Mouse (Mus musculus) liver, embryonic 15.5 days (tissue): ENCODE data around the gene Cnnm2. TPM values are rescaled to one million over a fixed set of nuclear protein-coding genes. Genes with fewer than 3 reads are reported as not detected.

Experiments used
- ATAC-seq: fragments of 200-750 bp; cut with Nextera tagmentation; 2 replicates; pipeline ENCODE4 v1.8.0; 2017; ENCODE audit warnings: moderate number of reproducible peaks, mild to moderate bottlenecking, moderate library complexity; ENCODE audit not compliant: insufficient read depth
- H3K27ac ChIP-seq: fragments of 300-500 bp; sonication (generic); replicated peaks from 2 replicates; pipeline ENCODE4 v1.5.1; 2015; ENCODE audit warnings: mild to moderate bottlenecking, inconsistent platforms
- H3K27me3 ChIP-seq: fragments of 300-500 bp; sonication (generic); 2 replicates; pipeline ENCODE4 v1.6.1; 2015; ENCODE audit warnings: mild to moderate bottlenecking, inconsistent platforms
- H3K36me3 ChIP-seq: fragments of 300-500 bp; sonication (generic); replicated peaks from 2 replicates; pipeline ENCODE4 v1.6.1; 2015; ENCODE audit warnings: moderate library complexity, mild to moderate bottlenecking, inconsistent platforms
- H3K4me1 ChIP-seq: fragments of 300-500 bp; sonication (generic); replicated peaks from 2 replicates; pipeline ENCODE4 v1.6.1; 2015; ENCODE audit warnings: inconsistent platforms
- H3K4me2 ChIP-seq: fragments of 300-500 bp; sonication (generic); 2 replicates; pipeline ENCODE4 v1.6.1; 2015; ENCODE audit warnings: moderate library complexity, mild to moderate bottlenecking, inconsistent platforms
- H3K4me3 ChIP-seq: fragments of 300-500 bp; sonication (generic); replicated peaks from 2 replicates; pipeline ENCODE4 v1.5.1; 2015; ENCODE audit warnings: mild to moderate bottlenecking, inconsistent platforms
- H3K9ac ChIP-seq: fragments of 300-500 bp; sonication (generic); 2 replicates; pipeline ENCODE4 v1.6.1; 2015; ENCODE audit warnings: moderate library complexity, mild to moderate bottlenecking, inconsistent platforms
- H3K9me3 ChIP-seq: fragments of 300-500 bp; sonication (generic); replicated peaks from 2 replicates; pipeline ENCODE4 v1.6.1; 2016; ENCODE audit warnings: inconsistent platforms
- WGBS: fragments of 180-500 bp; shearing (Covaris S2); methylation state at CpG from one replicate; pipeline ENCODE4 v1.1.7; 2015; ENCODE audit warnings: mixed read lengths; ENCODE audit not compliant: insufficient replicate concordance; 5-methylcytosine and 5-hydroxymethylcytosine counted together
- polyA plus RNA-seq: library from polyadenylated mRNA; unstranded; fragments of >200 nt; fragmentation: Nextera tagmentation; extraction: Ambion mirVana; gene quantifications from 2 replicates; pipeline ENCODE4 v1.2.1, GENCODE M21; 2015

Gene Cnnm2
- polyA plus RNA-seq, 1 experiment from 2014 or later, result 1.7 TPM

- Histone ChIP-seq H3K27me3 (no peaks in the 10 kb centered on the region), H3K36me3 (peaks cover 96% of the 10 kb centered on the region), H3K4me3 (no peak overlapping the region), H3K27ac (no peak overlapping the region), H3K9me3 (no peaks in the 10 kb centered on the region), H3K4me2 (no peak overlapping the region), H3K4me1 (peaks cover 15% of the 10 kb centered on the region), H3K9ac (no peak overlapping the region)
- ATAC-seq, result no peak
- 84% methylated on average over 7 of the region's 7 CpGs for WGBS
Measured at GRCm38 (mm10) chr19:46886826-46887225, 125.4 kb downstream of the Cnnm2 start.

- Histone ChIP-seq H3K27ac (no peak overlapping the region; the same call in 1 of the 2 replicates), H3K9ac (no peak overlapping the region), H3K4me1 (peaks cover 15% of the 10 kb centered on the region), H3K9me3 (no peaks in the 10 kb centered on the region), H3K4me3 (no peak overlapping the region), H3K27me3 (no peaks in the 10 kb centered on the region), H3K4me2 (no peak overlapping the region), H3K36me3 (peaks cover 96% of the 10 kb centered on the region)
- ATAC-seq, result 0 out of 2 replicates have a peak, but pooled peaks have one; percentile 18
- WGBS, result 17% methylated on average over 14 of the region's 14 CpGs
Measured at GRCm38 (mm10) chr19:46887811-46888527, 126.6 kb downstream of the Cnnm2 start.

GRCm38 (mm10) chr19:46889666-46890065 lies 128.3 kb downstream of the Cnnm2 start:
- no peak overlapping the region for H3K4me2 ChIP-seq
- no peaks in the 10 kb centered on the region for H3K27me3 ChIP-seq
- H3K27ac ChIP-seq, result no peak overlapping the region
- H3K36me3 ChIP-seq, result peaks cover 90% of the 10 kb centered on the region
- no peaks in the 10 kb centered on the region for H3K9me3 ChIP-seq
- WGBS, result 87% methylated on average over 8 of the region's 8 CpGs
- H3K4me1 ChIP-seq, result peaks cover 18% of the 10 kb centered on the region
- no peak for ATAC-seq
- no peak overlapping the region for H3K4me3 ChIP-seq
- H3K9ac ChIP-seq, result no peak overlapping the region

- Histone ChIP-seq H3K9ac (no peak overlapping the region), H3K27me3 (no peaks in the 10 kb centered on the region), H3K4me1 (peaks cover 18% of the 10 kb centered on the region), H3K9me3 (no peaks in the 10 kb centered on the region), H3K4me3 (no peak overlapping the region), H3K4me2 (no peak overlapping the region), H3K36me3 (peaks cover 85% of the 10 kb centered on the region), H3K27ac (no peak overlapping the region)
- WGBS, result 82% methylated on average over 8 of the region's 8 CpGs
- ATAC-seq, result no peak
Measured at GRCm38 (mm10) chr19:46890657-46891056, 129.3 kb downstream of the Cnnm2 start.

GRCm38 (mm10) chr19:46892856-46893255 lies 131.5 kb downstream of the Cnnm2 start:
- WGBS, result 76% methylated on average over 3 of the region's 3 CpGs
- H3K36me3 ChIP-seq, result peaks cover 79% of the 10 kb centered on the region
- ATAC-seq, result no peak

GRCm38 (mm10) chr19:46893484-46893883 lies 132.1 kb downstream of the Cnnm2 start:
- 51% methylated on average over 7 of the region's 7 CpGs for WGBS
- H3K36me3 ChIP-seq, result peaks cover 80% of the 10 kb centered on the region

More at GRCm38 (mm10) chr19:46892856-46893255, 131.5 kb downstream of the Cnnm2 start:
- no peak overlapping the region for H3K4me2 ChIP-seq
- H3K27me3 ChIP-seq, result no peaks in the 10 kb centered on the region
- no peak overlapping the region for H3K9ac ChIP-seq
- no peak overlapping the region for H3K27ac ChIP-seq
- H3K4me3 ChIP-seq, result no peak overlapping the region
- peaks cover 2% of the 10 kb centered on the region; the same call in 1 of the 2 replicates for H3K9me3 ChIP-seq
- peaks cover 15% of the 10 kb centered on the region for H3K4me1 ChIP-seq

GRCm38 (mm10) chr19:46897135-46897534 lies 135.7 kb downstream of the Cnnm2 start:
- Histone ChIP-seq H3K27ac (no peak overlapping the region), H3K9ac (no peak overlapping the region), H3K9me3 (peaks cover 5% of the 10 kb centered on the region; the same call in 1 of the 2 replicates), H3K4me2 (no peak overlapping the region), H3K27me3 (no peaks in the 10 kb centered on the region), H3K4me3 (no peak overlapping the region), H3K4me1 (peaks cover 29% of the 10 kb centered on the region), H3K36me3 (peaks cover 53% of the 10 kb centered on the region)
- no peak for ATAC-seq
- 81% methylated on average over 3 of the region's 3 CpGs for WGBS

More at GRCm38 (mm10) chr19:46893484-46893883, 132.1 kb downstream of the Cnnm2 start:
- Histone ChIP-seq H3K4me1 (peaks cover 8% of the 10 kb centered on the region), H3K9ac (no peak overlapping the region), H3K27ac (no peak overlapping the region), H3K4me3 (no peak overlapping the region), H3K9me3 (peaks cover 5% of the 10 kb centered on the region; the same call in 1 of the 2 replicates), H3K27me3 (no peaks in the 10 kb centered on the region), H3K4me2 (no peak overlapping the region)
- no peak for ATAC-seq

GRCm38 (mm10) chr19:46898222-46898621 lies 136.8 kb downstream of the Cnnm2 start:
- no peak overlapping the region for H3K4me3 ChIP-seq
- H3K4me2 ChIP-seq, result no peak overlapping the region
- H3K27ac ChIP-seq, result no peak overlapping the region
- H3K9me3 ChIP-seq, result peaks cover 5% of the 10 kb centered on the region; the same call in 1 of the 2 replicates
- WGBS, result 80% methylated on average over 5 of the region's 5 CpGs
- H3K27me3 ChIP-seq, result no peaks in the 10 kb centered on the region
- ATAC-seq, result no peak
- H3K4me1 ChIP-seq, result peaks cover 36% of the 10 kb centered on the region
- no peak overlapping the region for H3K9ac ChIP-seq
- peaks cover 47% of the 10 kb centered on the region for H3K36me3 ChIP-seq

GRCm38 (mm10) chr19:46899306-46899705 lies 137.9 kb downstream of the Cnnm2 start:
- Histone ChIP-seq H3K9ac (no peak overlapping the region), H3K27ac (peak overlapping the region; percentile 38), H3K4me2 (no peak overlapping the region), H3K36me3 (peaks cover 51% of the 10 kb centered on the region), H3K27me3 (no peaks in the 10 kb centered on the region), H3K4me3 (no peak overlapping the region), H3K9me3 (peaks cover 5% of the 10 kb centered on the region; the same call in 1 of the 2 replicates), H3K4me1 (peaks cover 44% of the 10 kb centered on the region)
- no peak for ATAC-seq
- WGBS, result 39% methylated on average over 5 of the region's 5 CpGs

GRCm38 (mm10) chr19:46899871-46900270 lies 138.5 kb downstream of the Cnnm2 start:
- Histone ChIP-seq H3K4me2 (no peak overlapping the region), H3K9me3 (peaks cover 5% of the 10 kb centered on the region; the same call in 1 of the 2 replicates), H3K27ac (no peak overlapping the region), H3K27me3 (no peaks in the 10 kb centered on the region), H3K4me1 (peaks cover 49% of the 10 kb centered on the region), H3K9ac (no peak overlapping the region), H3K4me3 (no peak overlapping the region), H3K36me3 (peaks cover 47% of the 10 kb centered on the region)
- WGBS, result 44% methylated on average over 5 of the region's 5 CpGs
- no peak for ATAC-seq

- Histone ChIP-seq H3K9ac (no peak overlapping the region), H3K27me3 (no peaks in the 10 kb centered on the region), H3K36me3 (peaks cover 43% of the 10 kb centered on the region), H3K27ac (peak overlapping the region; percentile 76), H3K4me2 (peak overlapping the region; percentile 29), H3K4me1 (peaks cover 58% of the 10 kb centered on the region), H3K4me3 (no peak overlapping the region), H3K9me3 (peaks cover 5% of the 10 kb centered on the region; the same call in 1 of the 2 replicates)
- ATAC-seq, result peak; percentile 78
- WGBS, result 23% methylated on average over 6 of the region's 6 CpGs
Measured at GRCm38 (mm10) chr19:46900786-46901185, 139.4 kb downstream of the Cnnm2 start.
